Mouse (Mus musculus): ENCODE results near the gene Lfng. TPM values are rescaled to one million over a fixed set of nuclear protein-coding genes. Genes with fewer than 3 reads are reported as not detected.

Gene Lfng
- total RNA-seq, 2 experiments from 2014 or later = 19.3 to 21.1 TPM

DNA sequence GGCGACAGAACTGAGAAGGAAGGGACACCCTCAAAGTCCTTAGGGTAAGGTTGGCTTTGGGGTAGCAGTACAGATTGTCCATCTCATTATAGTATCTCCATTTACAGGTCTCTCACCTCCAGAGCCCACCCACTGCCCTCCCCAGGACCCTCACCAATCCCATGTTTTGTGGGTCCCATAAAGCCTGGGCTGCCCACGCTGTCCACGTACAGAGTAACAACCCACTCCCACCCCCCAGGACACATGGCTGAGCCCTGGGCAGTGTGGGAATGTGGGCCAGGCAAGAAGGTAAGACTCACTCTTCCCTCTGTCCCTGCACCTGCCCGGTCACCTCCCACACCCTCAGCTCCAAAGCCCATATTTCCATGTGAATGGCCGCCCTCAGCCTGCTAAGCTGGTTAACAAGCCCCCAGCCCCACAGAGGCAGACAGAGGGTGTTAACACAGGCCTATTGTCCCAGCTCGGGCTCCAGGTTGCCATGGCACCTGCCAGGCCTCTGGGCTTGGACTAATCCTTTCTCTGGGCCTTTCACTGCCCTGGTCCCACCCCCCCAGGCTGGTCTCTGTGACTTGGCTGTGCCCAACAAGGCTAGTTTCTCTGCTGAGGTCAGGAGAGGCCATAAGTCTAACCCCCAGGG lies 23.3 kb upstream of the Lfng start:
- intact Hi-C loops (cut with DNase I) = no loop called here

DNA sequence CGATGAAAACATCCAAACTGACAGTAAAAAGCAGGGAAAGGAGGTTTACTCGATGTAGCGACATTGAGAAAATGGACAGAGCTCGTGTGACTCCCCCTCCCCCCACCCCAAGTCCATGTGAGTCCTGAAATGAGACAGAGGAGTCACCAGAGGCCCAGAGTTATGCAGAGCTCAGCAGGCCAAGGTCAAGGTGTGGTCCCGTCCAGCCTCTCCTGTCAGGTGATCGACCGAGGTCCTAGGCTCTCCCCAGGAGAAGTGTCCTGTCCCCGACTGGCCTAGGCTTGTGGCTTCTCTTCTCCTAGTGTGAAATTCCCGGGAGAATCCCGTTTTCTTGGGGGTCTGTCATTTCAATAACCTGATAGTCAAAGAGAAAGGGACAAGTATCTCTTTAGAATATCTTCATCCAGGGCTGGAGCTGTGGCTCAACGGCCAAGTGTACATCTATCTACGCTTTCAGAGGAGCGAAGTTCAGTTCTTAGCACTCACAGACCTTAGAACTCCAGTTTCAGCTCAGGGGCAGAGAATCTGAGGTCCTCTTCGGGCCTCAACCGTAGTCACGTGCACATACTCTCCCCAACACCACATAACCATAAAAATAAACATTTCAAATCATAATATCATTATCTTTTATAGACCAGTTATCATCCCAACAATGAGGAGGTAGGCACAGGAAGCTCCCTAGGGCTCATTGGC lies 17.9 kb upstream of the Lfng start:
- intact Hi-C loops (cut with DNase I) = no loop called here
- DNase-seq (ENCODE audit: low spot score in 2 of 2) = no peak

More for the DNA sequence above, 23.3 kb upstream of the Lfng start:
- no peak for DNase-seq (ENCODE audit: low spot score in 2 of 2)

DNA sequence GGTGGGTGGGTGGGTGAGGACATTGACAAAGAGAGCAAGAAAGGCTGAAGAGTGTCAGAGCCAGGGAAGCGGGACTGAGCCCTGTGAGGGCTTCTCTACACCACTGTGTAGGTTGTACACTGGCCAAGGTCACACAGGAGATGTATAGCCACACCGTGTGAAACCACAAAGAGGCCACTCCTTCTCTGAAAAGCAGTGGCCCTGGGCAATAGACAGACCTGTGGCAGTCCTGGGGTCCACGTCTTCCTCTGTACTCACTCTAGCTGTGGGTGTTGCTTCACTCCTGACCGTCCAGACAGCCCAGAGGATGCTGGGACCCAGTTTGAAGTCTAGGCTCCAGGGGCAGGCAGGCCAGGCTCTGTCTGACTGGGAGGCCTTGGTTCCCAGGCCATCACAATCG lies 12.3 kb upstream of the Lfng start:
- no peak for DNase-seq (ENCODE audit: low spot score in 2 of 2)
- intact Hi-C loops (cut with DNase I) = no loop called here

DNA sequence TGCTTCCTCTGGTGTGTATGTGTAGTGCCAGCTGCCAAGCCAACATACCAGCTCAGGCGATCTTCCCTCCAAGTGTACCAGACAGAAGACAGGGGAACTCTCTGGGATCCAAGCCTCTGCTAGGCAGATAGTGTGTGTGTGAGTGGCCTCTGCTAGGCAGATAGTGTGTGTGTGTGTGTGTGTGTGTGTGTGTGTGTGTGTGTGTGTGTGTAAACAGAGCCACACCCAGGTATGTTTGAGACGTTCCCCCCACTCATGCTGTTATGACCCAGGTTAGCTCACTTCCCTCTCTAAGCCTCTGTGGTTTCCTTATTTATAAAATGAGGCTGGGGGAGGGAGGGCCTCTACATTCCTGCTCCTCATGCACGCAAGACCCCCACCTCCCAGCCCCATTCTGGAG lies 10.7 kb upstream of the Lfng start:
- intact Hi-C loops (cut with DNase I) = no loop called here
- DNase-seq (ENCODE audit: low spot score in 2 of 2) = no peak

DNA sequence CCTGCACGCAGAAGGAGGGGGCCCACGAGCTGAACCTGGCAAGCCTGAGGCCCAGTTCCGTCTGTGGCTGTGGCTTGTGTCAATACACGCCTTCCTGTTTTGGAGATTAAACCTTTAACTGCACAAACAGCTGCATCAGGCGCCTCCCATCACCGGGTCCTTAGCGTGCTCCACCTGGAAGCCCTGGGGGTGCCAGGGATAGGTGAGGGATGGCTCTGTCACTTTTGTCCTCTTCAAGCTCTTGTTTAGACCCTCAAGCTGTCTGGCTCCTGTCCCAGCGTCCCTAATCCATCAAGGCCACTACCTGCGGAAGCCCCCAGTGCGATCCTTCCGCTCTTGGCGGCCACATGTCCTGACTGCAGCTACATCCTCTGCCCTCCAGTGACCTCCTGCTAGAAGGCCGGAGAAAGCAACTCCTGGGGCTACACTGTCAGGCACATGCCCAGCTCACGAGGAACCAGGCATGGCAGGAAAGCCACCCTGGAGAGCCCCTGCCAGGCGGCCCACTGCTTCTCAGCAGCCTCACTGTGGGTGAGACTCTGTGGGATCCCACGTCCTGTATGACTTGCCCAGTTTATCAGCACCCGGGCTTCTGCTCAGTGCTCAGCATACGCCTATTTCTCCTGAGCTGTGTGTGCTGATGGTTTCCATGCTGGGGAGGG lies 10.1 kb upstream of the Lfng start:
- no peak for DNase-seq (ENCODE audit: low spot score in 2 of 2)
- intact Hi-C loops (cut with DNase I) = no loop called here

DNA sequence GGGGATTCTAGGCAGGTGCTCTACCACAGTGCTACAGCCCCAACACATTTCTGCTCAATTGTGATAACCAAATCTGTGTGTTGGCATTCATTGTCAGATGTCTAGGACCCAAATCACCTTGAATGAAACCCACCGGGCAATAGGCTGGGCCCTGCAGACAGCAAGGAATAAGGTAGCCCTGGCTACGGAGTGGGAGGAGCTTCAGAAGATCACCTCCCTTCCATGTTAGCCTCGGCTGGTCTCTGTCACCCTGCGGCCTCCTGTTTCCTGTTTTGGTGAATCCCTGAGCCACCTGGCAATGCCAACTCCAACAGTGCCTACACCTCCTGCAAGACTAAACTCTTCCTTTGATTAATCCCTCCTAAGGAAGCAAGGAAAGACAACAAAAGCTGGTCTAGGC lies 9.3 kb upstream of the Lfng start:
- intact Hi-C loops (cut with DNase I) = no loop called here
- DNase-seq (ENCODE audit: low spot score in 2 of 2) = no peak

DNA sequence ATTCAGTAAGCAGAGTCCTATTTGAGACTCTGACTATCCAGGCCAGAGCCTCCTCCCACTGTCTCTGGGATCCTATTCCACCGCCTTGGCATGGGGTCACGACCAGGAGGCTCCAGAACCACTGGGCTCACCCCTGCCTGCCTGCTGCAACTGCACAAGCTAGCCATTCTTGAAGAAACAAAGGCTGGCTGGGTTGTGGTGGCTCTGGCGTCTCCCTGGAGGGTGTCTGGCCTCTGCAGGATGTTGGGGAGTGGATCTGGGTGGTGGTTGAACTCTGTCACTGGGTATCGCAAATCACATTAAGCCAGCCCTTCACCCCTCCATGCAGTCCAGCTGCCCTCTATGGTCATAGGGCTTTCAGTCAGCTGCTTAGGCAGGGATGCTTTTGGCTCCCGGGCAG lies 7.2 kb upstream of the Lfng start:
- intact Hi-C loops (cut with DNase I) = no loop called here
- DNase-seq (ENCODE audit: low spot score in 2 of 2) = no peak

DNA sequence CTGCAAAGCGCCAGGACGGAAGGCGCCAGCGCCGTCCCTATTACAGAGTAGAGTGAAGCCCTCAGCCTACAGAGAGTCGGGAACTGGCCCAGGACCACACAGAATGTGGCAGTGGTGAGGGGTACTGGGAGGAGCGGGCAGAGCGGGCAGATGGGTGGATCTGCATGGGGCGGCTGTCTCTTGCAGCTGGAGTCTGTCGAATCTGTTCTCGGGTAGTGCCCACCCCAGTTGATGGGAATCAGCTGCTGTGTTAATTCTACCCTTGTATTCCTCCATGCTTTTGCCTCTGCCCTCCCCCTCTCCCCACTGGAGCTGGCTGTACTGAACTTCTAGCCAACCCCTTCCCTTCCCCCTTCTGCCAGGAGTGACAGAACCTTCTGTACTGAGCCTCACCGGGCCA lies 5.4 kb upstream of the Lfng start:
- intact Hi-C loops (cut with DNase I) = no loop called here
- no peak for DNase-seq (ENCODE audit: low spot score in 2 of 2)

DNA sequence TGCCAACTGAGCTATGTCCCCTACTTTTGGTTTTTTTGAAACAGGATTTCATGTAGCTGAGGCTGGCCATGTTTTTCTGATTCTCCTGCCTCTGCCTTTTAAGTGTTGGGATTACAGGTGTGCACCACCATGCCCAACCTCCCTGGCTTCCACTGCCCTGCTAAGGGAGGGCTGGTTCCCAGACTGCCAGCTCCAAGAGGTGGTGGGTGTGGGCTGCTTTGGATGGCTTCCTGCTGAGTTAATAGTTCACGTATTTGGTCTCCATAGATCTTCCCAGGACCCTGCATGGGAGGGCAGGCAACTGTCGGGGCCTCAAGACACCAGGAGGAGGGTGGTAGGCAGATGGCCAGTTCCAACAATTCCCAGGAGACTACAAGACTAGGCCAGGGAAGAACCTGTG lies 4.6 kb upstream of the Lfng start:
- intact Hi-C loops (cut with DNase I) = no loop called here
- no peak for DNase-seq (ENCODE audit: low spot score in 2 of 2)

DNA sequence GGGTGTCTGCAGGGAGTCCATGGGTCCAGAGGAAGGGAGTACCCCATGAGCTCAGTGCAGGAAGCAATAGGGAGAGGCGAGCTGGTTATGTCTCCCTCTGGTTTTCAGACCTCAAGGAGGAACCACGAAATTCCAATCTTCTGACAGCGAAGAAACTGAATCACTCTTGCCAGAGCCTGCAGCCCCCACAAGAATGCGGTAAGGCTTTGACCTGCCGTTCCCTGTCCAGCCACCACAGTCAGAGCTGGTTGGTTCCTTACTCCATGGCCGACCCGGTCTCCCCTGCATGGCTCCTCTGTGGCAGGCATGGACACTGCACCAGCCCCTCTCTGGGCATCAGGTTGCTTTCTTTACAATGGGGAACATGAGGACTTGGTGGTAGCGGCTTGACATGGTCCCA lies 2.7 kb upstream of the Lfng start:
- intact Hi-C loops (cut with DNase I) = no loop called here

DNA sequence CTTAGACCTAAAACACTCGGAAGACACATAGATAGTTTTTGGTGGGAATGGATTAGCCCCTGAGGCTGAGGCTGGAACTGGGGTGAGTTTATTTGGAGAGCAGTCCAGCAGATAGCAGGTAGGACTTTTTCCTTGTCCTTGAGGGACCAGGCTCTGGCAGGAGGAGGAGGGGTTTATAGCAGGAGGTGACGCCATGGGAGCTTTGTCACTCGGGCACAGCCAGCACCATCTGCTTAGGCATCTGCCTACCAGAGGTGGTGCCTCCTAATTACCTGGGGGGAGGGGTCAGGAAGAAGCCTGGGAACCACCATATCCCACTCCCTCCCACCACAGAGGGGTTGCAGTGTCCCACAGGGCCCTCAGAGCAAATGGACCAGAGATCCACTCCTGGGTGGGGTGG lies 1.9 kb upstream of the Lfng start:
- intact Hi-C loops (cut with DNase I) = no loop called here
- no peak for DNase-seq (ENCODE audit: low spot score in 2 of 2)

More for the DNA sequence above, 2.7 kb upstream of the Lfng start:
- no peak for DNase-seq (ENCODE audit: low spot score in 2 of 2)

DNA sequence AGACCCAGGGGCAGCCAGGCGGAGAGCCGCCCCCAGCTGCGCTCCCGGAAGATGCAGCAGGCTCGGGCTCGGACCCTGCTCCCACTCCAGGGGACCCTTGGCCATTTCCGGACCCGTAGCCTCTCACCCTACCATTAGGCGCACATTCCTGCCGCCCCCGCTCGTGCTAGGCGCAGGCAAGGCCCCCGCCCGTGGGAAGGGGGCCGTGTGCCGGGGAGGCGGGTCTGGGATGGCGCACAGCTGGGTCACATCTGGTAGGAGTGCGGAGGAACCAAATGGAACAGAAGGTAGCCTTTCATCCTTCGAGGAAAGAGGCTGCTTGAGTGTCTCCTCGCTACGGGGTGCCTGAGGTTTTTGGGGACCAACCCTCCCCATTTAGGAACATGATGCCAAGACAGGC lies 734 bp upstream of the Lfng start:
- intact Hi-C loops (cut with DNase I) = no loop called here
- DNase-seq (ENCODE audit: low spot score in 2 of 2) = no peak

DNA sequence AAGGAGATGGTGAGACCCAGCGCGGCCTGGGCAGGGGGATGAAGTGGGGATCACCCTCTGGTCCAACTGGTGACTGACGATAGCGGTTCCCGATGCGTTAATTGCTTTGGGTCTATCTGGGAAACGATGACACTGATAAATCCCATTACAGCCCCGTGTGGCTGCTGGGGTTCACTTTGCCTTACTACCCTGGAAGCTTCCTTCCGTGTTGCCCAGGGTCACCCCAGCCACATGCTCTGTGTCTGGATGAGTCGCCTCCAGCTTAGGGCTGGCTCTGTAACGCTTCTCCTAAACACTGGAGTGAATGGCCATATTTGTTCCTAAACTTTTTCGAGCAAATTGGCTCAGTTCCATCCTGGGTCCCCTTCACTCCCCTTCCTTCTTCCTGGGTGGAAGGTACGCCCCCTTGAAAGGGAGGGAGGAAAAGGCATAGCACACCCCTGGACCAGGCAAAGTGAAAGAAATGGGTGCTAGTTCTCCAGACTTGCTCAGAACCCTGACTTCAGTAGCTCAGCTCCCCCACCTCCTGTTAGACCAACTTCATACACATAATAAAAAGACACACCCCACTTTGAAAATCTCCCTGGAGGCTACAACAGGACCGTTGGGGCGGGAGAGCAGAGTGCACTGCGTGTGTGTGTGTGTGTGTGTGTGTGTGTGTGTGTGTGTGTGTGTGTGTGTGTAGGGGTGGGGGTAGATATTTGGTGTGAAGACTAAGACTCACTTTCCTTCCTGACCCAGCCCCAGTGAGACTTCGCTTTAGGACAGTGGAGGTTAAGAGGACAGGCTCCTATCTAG lies 915 bp downstream of the Lfng start:
- no peak for DNase-seq (ENCODE audit: low spot score in 2 of 2)
- intact Hi-C loops (cut with DNase I) = loop anchor here (2.0 kb wide), 1 partner anchor 65 kb away; no protein-coding TSS in a partner anchor

DNA sequence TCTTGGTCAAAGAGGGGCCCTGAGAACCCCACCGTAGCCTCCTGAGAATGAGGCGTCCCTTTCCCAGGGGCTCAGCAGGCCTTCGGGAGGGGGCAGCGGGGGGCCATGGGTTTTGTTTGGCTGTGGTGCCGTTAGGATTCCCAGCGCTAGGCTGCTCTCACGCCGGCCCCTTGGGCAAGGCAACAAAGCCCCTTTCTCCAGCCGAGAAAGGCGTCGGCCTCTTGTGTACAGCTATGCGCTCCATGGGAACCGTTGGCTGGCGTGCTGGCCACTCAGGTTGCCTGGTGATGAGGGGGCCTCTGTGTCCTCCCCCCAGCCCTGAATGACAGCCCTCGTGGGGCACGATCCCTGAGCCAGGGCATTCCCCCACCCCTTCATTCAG lies 1.5 kb downstream of the Lfng start:
- peak in 1 of 2 experiments; percentile 43 for DNase-seq (ENCODE audit: low spot score in 2 of 2)
- intact Hi-C loops (cut with DNase I) = loop anchor here (2.0 kb wide), 1 partner anchor 66 kb away; no protein-coding TSS in a partner anchor

DNA sequence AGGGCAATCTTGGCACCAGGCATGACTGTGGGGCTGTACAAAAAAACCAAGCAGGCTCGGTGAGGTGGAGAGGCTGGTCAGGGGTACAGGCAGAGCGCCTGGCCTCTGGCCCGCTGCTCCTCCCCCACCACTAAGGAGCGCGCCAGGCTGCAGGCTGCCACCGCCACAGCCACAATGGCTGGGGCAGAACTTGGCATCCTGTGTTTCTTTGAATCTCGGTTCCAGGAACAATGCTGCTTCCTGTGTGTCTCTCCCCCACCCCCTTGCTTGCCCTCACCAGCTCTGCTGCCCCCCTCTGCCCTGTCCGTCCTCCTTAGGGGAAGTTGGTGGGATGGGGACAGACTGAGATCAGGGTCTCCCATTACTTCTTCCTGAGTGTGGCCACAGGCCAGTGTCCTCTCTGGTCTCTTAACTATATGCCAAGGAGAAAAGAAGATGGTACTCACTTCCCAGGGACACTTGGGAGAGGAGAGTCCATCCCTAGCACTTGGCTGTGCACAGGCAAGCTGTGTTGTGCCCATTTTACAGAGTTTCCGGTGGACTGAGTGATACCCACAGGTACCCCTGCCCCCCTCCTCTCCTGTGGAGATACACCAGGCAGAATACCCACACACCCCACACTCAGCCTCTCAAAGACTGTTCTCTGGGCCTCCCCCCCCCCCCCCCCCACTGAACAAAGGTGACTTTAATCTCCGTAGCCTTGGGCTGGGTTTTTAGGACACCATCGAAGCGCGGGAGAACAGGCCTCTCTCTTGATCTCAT lies 2.6 kb downstream of the Lfng start:
- intact Hi-C loops (cut with DNase I) = loop anchor here (2.0 kb wide), 1 partner anchor 67 kb away; no protein-coding TSS in a partner anchor
- peak in 1 of 2 experiments; percentile 67 for DNase-seq (ENCODE audit: low spot score in 2 of 2)

DNA sequence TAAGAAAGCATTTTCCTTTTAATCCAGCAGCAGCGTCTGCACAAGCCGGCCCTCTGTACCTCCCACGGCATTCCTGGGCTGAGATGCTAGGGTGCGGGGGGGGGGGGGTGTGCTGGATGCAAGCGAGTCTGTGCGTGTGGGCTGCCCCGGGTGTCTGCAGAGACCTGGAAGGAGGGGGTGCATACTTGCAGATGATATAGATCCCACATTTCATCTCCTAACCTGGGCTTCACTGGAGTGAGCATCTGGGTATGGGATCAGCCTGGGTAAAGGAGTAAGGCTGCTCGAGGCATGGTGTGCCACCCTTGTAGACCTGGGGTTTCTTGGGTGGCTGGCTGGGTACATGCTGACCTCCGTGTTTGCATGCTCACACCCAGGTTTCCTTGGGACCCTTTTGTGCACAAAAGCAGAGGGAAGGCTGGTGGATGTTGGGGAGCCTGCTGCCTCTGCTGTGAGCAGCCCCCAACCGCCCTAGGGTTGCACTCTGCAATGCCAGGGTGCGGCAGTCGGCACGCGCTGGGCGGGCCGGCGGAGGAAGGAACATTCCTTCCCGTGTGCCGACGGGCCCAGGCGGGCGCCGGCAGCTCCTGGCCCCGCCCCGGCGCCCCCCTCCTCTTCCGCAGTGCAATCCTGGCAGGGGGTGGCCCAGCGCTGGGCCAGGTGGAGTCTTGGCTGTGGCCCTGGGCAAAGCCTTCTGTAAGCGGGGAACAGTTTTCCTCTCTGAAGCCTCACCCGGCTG lies 3.3 kb downstream of the Lfng start:
- no peak for DNase-seq (ENCODE audit: low spot score in 2 of 2)
- intact Hi-C loops (cut with DNase I) = no loop called here

DNA sequence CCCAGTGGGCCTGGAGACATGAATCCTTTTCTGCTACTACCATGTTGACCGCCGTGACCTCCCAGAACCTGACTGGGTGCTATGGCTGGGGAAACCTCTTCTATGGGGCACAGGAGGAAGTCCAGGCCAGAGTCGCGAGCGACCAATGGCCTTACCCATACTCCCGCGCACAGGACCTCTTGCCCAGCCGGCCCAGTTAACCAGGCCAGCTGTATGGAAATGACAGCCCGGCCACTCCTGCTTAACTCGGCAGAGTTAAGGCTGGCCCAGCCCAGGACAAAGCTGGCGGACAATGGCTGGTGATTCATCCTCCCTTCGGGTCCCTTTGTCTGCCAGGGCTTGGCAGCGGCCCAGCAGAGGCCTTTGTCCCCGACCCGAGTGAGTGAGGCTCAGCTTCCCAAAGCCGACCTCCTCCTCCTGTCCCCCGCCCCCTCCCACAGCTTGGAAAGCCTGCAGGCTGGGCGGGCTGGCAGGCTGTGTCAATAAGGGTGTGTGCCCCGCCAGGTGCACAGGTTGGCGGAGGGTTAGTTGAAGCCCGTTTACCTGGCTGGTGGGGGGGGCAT lies 4.0 kb downstream of the Lfng start:
- DNase-seq (ENCODE audit: low spot score in 2 of 2) = peak in 1 of 2 experiments; percentile 61
- intact Hi-C loops (cut with DNase I) = no loop called here

DNA sequence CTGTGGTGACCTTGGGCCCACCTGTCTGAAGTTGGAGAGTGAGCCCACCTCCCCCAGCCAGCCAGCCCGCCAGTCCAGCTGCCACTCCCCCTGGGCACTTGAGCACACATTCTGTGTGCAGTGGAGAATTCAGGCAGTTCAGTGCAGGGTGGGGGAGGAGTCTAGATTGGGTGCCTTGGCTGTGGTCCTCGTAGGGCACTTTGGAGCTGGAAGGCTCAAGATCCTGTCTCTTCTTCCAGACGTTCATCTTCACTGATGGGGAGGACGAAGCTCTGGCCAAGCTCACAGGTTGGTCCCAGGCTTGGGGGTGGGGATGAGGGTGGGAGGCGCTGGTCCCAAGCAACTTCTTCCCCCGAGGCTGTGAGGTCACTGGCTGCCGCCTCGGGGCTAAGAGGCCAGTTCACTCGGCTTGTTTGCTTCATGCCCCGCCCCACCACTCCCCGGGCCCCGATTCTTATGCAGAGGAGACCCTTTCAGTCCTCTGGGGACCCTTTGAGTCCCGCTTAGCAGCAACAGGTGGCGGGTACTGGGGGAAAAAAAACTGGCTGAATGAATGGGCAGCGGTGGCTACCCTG lies 4.6 kb downstream of the Lfng start:
- intact Hi-C loops (cut with DNase I) = no loop called here
- no peak for DNase-seq (ENCODE audit: low spot score in 2 of 2)

Data from left cerebral cortex, postnatal 25 days (tissue).